Mouse (Mus musculus) embryo, embryonic 10.5 days (tissue): Measurements from ENCODE around the gene Ptpn12.

Experiments used
- DNase-seq: peaks from one replicate; pipeline ENCODE4 v3.0.0-alpha.2; 2015; ENCODE audit warnings: low spot score

Gene Ptpn12

DNA sequence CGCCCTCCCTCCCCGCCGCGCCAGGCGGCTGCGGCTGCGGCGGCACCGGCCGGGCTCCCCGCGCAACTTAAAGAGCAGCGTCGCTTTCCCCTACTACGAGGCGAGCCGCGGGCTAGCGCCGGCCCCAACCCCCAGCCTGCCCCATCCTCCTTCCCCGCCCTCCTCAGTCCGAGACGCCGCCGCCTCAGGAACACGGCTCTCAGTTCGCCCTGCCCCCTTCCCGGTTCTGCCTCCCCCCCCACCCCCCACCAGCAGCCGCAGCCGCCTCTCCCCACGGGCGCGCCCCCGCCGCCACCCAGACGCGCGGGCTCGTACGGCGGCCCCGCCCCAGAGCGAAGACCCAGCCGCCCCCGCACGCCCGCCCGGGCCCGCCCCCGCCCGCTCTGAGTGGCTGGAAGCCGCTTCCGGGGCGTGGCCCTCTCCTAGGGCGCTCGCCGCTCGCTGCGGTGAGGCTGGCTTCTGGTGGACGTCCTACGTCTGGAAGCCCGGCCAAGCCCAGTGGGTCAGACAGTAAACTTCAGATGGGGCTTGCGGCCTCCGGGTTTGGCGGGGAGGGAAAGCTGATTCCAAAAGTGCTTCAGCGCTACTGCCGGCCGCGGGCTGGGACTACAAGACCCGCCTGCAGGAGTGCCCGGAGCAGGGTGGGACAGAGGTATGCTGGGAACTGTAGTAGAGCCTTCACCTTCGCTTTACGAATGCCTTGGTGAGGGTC, at the start of gene Ptpn12:
Ptpn12 (minus strand) TSS at position 92 of the 712 bp plus-strand sequence.
- peak; percentile 98 for DNase-seq

DNA sequence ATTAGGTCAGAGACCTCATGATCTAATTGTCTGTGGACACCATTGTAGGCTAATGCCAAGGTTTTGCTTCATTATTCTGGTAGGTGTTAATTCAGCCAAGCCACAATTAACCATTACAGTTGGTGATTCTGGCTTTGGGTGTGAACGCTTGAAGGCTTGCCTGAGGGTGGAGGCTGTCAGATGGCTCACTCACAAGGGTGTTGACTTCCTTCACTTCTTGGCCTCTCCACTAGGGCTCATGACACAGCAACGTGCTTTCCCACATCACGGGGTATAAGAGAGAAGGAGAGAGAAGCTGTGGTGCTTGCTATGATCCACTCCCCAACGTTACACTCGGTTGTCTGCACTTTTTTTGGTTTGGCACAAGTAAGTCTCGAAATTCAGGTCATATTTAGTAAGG, 35.5 kb upstream of the Ptpn12 start:
- DNase-seq: no peak

DNA sequence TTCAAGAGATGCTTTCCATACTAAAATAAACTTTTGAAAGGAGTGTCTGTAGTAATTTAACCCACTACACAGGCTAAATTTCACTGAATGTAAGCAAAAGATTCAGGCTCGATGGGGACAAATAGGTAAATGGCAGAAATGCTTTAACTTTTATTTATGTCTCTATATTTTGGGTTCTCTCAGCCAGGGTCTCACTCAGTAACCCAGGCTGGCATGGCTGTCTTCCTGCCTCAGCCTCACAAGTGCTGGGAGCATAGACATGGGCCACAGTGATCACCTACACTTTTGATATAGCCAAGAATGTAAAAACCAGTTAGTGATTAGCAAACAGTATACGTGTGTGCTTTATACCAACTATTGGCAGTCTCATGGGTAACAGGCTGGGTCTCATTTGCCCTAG, 1.5 kb upstream of the Ptpn12 start:
- DNase-seq: no peak

GRCm38 (mm10) chr5:21056595-21056994, 884 bp upstream of the Ptpn12 start:
- DNase-seq: no peak

GRCm38 (mm10) chr5:21055071-21055819, 466 bp downstream of the Ptpn12 start:
- peak; percentile 64 for DNase-seq

GRCm38 (mm10) chr5:21054472-21055070, 1.1 kb downstream of the Ptpn12 start:
- peak; percentile 80 for DNase-seq

DNA sequence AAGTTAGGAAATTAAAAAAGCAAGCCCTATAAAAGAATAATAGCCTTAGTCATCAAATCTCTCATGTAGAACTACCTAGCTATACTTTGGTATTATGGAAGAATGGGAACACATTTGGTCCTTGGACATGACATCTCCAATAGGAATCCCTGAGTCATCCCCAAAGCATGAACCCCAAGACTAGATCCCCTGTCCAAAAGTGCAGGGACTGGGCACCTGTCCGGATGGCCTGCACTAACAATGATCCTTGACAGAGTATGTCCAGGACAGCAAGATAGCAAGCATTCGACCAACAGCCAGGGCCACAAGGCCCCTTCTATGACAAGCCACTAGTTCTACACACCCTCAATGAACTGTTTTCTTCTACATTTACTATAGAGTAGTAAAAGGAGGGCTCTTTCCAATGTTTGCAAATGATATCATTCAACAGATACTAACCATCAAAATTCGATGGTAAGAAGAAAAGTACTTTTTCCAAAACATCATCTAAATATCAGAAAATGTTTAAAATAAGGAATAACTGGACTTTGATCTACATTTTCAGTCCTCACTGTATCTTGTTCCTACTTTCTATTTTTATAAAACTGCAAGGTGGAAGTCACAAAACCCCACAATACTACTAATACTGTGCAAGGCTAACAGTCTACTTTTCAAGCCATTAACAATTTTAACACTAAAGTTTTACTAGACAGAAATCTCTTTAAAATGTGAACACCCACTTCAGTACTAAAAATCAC, 2.0 kb downstream of the Ptpn12 start:
- no peak for DNase-seq

DNA sequence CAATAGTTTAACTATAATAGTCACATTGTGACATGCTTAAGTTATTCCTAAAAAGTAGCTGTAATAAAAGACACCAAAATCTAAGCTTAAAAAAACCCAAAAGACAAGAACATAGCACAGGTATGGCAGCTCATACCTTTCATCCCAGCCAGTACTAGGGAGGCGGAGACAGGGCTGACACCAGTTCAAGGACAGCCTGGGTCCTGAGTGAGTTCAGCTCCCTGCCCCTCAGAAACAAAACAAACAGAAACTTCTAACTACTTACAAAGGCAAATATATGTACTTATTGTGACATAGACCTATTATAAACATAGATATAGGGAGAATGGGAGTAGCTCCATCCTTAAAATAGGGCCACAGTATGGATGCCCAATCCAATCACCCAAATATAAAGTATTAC, 3.2 kb downstream of the Ptpn12 start:
- DNase-seq: no peak

- DNase-seq: no peak
These were observed 5.0 kb downstream of the Ptpn12 start for GRCm38 (mm10) chr5:21050770-21051122.

GRCm38 (mm10) chr5:21050061-21050769, 5.5 kb downstream of the Ptpn12 start:
- no peak for DNase-seq

GRCm38 (mm10) chr5:21049006-21049405, 6.7 kb downstream of the Ptpn12 start:
- DNase-seq: no peak

GRCm38 (mm10) chr5:21047114-21047513, 8.6 kb downstream of the Ptpn12 start:
- no peak for DNase-seq

DNA sequence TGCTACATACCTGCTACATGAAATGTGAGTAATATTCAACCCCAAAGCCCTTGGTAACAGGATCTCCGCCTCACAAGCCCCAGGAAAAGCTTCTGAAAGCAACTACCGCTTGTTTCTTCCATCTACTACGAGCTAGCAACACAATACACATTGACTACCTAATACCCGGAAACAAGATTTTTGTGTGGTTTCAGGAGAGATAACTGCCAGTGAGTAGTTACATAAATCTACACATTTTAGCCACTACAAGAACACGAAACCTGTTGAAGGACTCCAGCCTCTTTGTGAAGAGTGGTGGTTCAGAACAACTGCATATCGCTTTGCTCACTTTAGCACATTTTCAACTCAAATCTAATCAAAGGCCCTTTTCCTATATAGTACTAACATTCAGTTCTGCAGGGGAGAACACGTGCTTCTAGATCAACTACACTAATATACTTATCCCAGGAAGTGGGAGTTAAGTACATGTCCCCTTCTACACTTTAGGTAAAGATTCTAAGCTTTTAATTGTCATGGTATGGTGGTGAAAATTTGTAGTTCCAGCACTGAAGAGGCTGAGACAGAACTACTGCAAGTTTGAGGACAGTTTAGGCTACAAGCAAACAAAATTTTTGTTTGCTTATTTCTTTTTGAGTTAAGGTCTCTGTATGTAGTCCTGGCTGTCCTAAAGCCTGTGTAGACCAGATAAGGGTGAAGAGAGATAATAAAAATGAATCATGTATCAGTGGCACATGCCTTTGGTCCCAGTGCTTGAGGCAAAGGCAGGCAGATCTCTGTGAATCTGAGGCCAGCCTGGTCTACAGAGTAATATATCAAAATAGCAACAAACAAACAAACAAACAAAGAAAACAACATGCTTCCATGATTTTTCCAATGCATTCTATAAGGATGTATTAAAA, 9.3 kb downstream of the Ptpn12 start:
- no peak for DNase-seq

DNA sequence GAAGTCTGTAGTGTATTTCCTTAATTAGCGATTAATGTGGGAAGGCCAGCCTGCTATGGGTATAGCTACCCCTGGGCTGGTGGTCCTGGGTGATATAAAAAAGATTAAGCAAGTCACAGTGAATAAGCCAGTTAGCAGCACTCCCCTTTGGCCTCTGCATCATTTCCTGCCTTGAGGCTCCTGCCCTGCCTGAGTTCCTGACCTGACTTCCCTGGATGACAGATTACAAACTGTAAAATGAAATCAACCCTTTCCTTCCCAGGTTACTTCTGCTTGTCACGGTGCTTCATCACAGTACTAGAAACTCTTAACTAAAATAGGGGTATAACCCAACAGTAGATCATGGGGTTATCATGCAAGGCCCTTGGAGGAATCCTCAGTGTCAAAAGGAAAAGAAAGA, 10.2 kb downstream of the Ptpn12 start:
- DNase-seq: no peak

- DNase-seq: no peak
These were observed 17.6 kb downstream of the Ptpn12 start for GRCm38 (mm10) chr5:21038100-21038499.

GRCm38 (mm10) chr5:21035689-21036480, 19.8 kb downstream of the Ptpn12 start:
- DNase-seq: no peak

GRCm38 (mm10) chr5:21034388-21034966, 21.2 kb downstream of the Ptpn12 start:
- no peak for DNase-seq

DNA sequence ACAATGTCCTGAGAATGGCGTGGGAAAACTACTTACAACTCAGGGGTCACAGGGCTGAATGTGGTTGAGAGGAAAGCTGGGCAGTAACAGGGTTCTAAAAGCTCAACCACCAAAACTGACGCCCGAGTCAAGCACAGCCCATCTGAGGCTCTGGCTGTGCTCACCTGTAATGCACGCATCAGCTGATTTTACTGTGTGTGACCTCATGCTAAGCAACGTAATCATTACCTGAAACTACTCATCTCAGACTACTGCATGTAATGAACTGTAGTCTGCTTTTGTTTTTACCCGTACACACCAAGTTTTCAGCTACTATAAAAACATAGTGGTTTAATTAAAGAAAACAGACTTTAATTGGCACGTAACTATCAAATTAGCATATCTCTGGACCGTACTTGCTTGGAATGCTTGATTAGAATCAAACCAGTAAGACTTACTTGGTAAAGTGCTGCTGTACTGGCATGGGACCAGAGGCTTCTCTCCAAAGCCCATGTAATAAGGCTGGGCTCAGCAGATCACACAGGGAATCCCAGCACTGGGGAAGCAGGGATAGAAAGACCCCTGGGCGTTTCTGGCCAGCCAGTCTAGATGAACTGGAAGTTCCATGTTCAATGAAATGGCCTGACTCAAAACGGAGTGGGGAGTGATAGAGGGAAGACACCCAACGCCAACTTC, 22.2 kb downstream of the Ptpn12 start:
- no peak for DNase-seq

- DNase-seq: no peak
These were observed 23.1 kb downstream of the Ptpn12 start for GRCm38 (mm10) chr5:21032626-21033025.
